Mouse (Mus musculus) lung, adult 10 weeks (tissue): ENCODE measurements around the gene Flt3l. TPM values are rescaled to one million over a fixed set of nuclear protein-coding genes. Genes with fewer than 3 reads are reported as not detected.

Source experiments
- polyA plus RNA-seq: library from polyadenylated mRNA; stranded (reverse); fragments of 350-450 nt; fragmentation: Illumina TruSeq; extraction: RNeasy Lipid Tissue Mini Kit (QIAGEN cat#74804); gene quantifications from one replicate; pipeline ENCODE4 v1.2.3, GENCODE M21; 2014; ENCODE audit warnings: low read depth, low replicate concordance; ENCODE audit not compliant: insufficient read depth

Gene Flt3l
- 39.0 TPM for polyA plus RNA-seq

GRCm38 (mm10) chr7:45135993-45136567 is at the start of gene Flt3l, which contains the start of gene Gm45713:
Gene Flt3l, minus strand, starts transcription at chr7:45136432.
Gene Gm45713, minus strand, starts transcription at chr7:45136231.

GRCm38 (mm10) chr7:45180896-45181477 is 44.8 kb upstream of the Flt3l start, which contains the start of gene Pth2:
Gene Pth2, plus strand, starts transcription at chr7:45180995.

GRCm38 (mm10) chr7:45179469-45179868 is 43.2 kb upstream of the Flt3l start, which contains the start of gene Gfy:
Gene Gfy, minus strand, starts transcription at chr7:45179569.

GRCm38 (mm10) chr7:45163735-45164490 is 27.7 kb upstream of the Flt3l start, which contains the start of gene Slc17a7:
Gene Slc17a7, plus strand, starts transcription at chr7:45163949.

GRCm38 (mm10) chr7:45154096-45154992 is 18.1 kb upstream of the Flt3l start, which contains the start of the genes Pih1d1 and Aldh16a1:
Gene Pih1d1, plus strand, starts transcription at chr7:45154303.
Gene Aldh16a1, minus strand, starts transcription at chr7:45154584.

GRCm38 (mm10) chr7:45128624-45129246 is 7.5 kb downstream of the Flt3l start, which contains the start of gene Rpl13a:
Gene Rpl13a, minus strand, starts transcription at chr7:45128761.

GRCm38 (mm10) chr7:45124224-45125143 is 11.7 kb downstream of the Flt3l start, which contains the start of gene Rps11:
Gene Rps11, minus strand, starts transcription at chr7:45124439.

GRCm38 (mm10) chr7:45103652-45104180 is 32.5 kb downstream of the Flt3l start, which contains the start of gene Fcgrt:
Gene Fcgrt, minus strand, starts transcription at chr7:45103851.

GRCm38 (mm10) chr7:45092048-45092447 is 44.2 kb downstream of the Flt3l start, which contains the start of gene Rcn3:
Gene Rcn3, minus strand, starts transcription at chr7:45092221.

Other genes with a start within 250 kb of the Flt3l start
- 22.3 TPM for gene Med25, start 243.7 kb downstream of the Flt3l start, polyA plus RNA-seq
- gene Fuz, start 240.4 kb downstream of the Flt3l start, polyA plus RNA-seq = 20.0 TPM
- 23.2 TPM for gene Ap2a1, start 206.9 kb downstream of the Flt3l start, polyA plus RNA-seq
- not detected for gene Tsks, start 193.2 kb downstream of the Flt3l start, polyA plus RNA-seq
- 2.5 TPM for gene Cpt1c, start 161.6 kb downstream of the Flt3l start, polyA plus RNA-seq
- 126 TPM for gene Prmt1, start 149.9 kb downstream of the Flt3l start, polyA plus RNA-seq
- 71.8 TPM for gene Irf3, start 138.8 kb downstream of the Flt3l start, polyA plus RNA-seq
- gene Bcl2l12, start 137.7 kb downstream of the Flt3l start, polyA plus RNA-seq = 14.9 TPM
- gene Scaf1, start 120.1 kb downstream of the Flt3l start, polyA plus RNA-seq = 15.5 TPM
- gene Rras, start 118.5 kb downstream of the Flt3l start, polyA plus RNA-seq = 170 TPM
- 10.4 TPM for gene Prr12, start 83.6 kb downstream of the Flt3l start, polyA plus RNA-seq
- 36.8 TPM for gene Nosip, start 74.0 kb downstream of the Flt3l start, polyA plus RNA-seq
- gene Prrg2, start 73.8 kb downstream of the Flt3l start, polyA plus RNA-seq = 23.4 TPM
- gene Rcn3, start 44.2 kb downstream of the Flt3l start, polyA plus RNA-seq = 83.1 TPM
- gene Fcgrt, start 32.6 kb downstream of the Flt3l start, polyA plus RNA-seq = 91.4 TPM
- 1,585 TPM for gene Rps11, start 12.0 kb downstream of the Flt3l start, polyA plus RNA-seq
- gene Rpl13a, start 7.7 kb downstream of the Flt3l start, polyA plus RNA-seq = 3,762 TPM
- not detected for gene Gm45713, start 201 bp downstream of the Flt3l start, polyA plus RNA-seq
- gene Pih1d1, start 17.9 kb upstream of the Flt3l start, polyA plus RNA-seq = 55.1 TPM
- 21.1 TPM for gene Aldh16a1, start 18.2 kb upstream of the Flt3l start, polyA plus RNA-seq
- gene Slc17a7, start 27.5 kb upstream of the Flt3l start, polyA plus RNA-seq = 1.1 TPM
- not detected for gene Gfy, start 43.1 kb upstream of the Flt3l start, polyA plus RNA-seq
- gene Pth2, start 44.6 kb upstream of the Flt3l start, polyA plus RNA-seq = not detected
- gene Ccdc155, start 68.5 kb upstream of the Flt3l start, polyA plus RNA-seq = 1.5 TPM
- gene Dkkl1, start 75.7 kb upstream of the Flt3l start, polyA plus RNA-seq = 0.81 TPM
- gene Tead2, start 79.3 kb upstream of the Flt3l start, polyA plus RNA-seq = 16.7 TPM
- 36.3 TPM for gene Cd37, start 102.7 kb upstream of the Flt3l start, polyA plus RNA-seq
- not detected for gene Slc6a16, start 104.7 kb upstream of the Flt3l start, polyA plus RNA-seq
- gene Slc6a21, start 141.1 kb upstream of the Flt3l start, polyA plus RNA-seq = not detected
- gene Trpm4, start 197.3 kb upstream of the Flt3l start, polyA plus RNA-seq = 26.8 TPM
- gene Hrc, start 198.9 kb upstream of the Flt3l start, polyA plus RNA-seq = 4.6 TPM
- gene Ppfia3, start 230.6 kb upstream of the Flt3l start, polyA plus RNA-seq = 0.80 TPM
- gene Lin7b, start 234.2 kb upstream of the Flt3l start, polyA plus RNA-seq = not detected